Mouse (Mus musculus) cerebellum, adult 2 months (tissue): ENCODE data around the gene Platr17.

Source experiments
- CTCF ChIP-seq: fragments of 200-500 bp; IDR thresholded peaks from 2 replicates; pipeline ENCODE4 v1.5.1; 2011; ENCODE audit warnings: low read depth, mild to moderate bottlenecking, control low read depth, low read length, moderate library complexity, borderline replicate concordance; ENCODE audit not compliant: insufficient read depth
- POLR2A ChIP-seq: fragments of 200-500 bp; IDR thresholded peaks from 2 replicates; pipeline ENCODE4 v1.6.1; 2011; ENCODE audit warnings: low read length, control low read depth, borderline replicate concordance; ENCODE audit not compliant: insufficient read depth

- TF ChIP-seq POLR2A (no peak), CTCF (no peak)
These were observed 4.5 kb upstream of the Platr17 start for GRCm38 (mm10) chr17:33900281-33900988.
